Mouse (Mus musculus): ENCODE measurements at regions not wholly inside any gene's neighbourhood (a gene's known extent, or its start where the extent isn't known, plus 50 kb on each side); places are given as distances from the start of the nearest gene placed in this dataset.

DNA sequence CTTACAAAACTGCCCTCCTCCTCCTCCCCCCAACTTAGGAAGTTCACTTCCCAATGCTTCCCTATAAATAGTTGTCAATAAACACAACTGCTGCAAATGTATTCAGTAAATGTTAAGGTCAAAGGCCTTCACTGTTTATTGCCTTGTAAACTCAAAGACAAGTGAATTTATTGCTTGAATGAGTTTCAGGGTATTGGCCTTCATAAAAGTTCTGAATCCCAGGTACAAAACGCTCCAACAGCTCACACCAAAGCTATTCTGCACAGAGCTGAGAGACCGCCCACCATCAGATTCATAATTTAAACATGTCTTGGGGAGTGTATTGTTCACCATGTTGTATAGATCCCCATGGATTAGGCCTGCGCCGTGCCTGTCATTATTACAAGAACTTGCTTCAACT is 53.9 kb upstream of the Cdkn3 start:
- no peak for DNase-seq
- Histone ChIP-seq H3K36me3 (ENCODE audit: insufficient read depth) (no peaks in the 10 kb centered on the region), H3K4me2 (ENCODE audit: low read depth) (no peak overlapping the region), H3K27ac (ENCODE audit: low read depth, low read length) (no peak overlapping the region), H3K9ac (no peak overlapping the region), H3K4me1 (ENCODE audit: insufficient read depth) (no peaks in the 10 kb centered on the region), H3K4me3 (ENCODE audit: low read depth, low read length) (no peak overlapping the region), H3K27me3 (ENCODE audit: insufficient read depth, low read length) (no peaks in the 10 kb centered on the region), H3K9me3 (ENCODE audit: low read length) (no peaks in the 10 kb centered on the region)
- no peak for ATAC-seq
- TF ChIP-seq CTCF (IDR thresholded peaks at IDR 0.05; ENCODE audit: low read depth): no peak
- 41% methylated on average over 4 of the region's 4 CpGs for WGBS

DNA sequence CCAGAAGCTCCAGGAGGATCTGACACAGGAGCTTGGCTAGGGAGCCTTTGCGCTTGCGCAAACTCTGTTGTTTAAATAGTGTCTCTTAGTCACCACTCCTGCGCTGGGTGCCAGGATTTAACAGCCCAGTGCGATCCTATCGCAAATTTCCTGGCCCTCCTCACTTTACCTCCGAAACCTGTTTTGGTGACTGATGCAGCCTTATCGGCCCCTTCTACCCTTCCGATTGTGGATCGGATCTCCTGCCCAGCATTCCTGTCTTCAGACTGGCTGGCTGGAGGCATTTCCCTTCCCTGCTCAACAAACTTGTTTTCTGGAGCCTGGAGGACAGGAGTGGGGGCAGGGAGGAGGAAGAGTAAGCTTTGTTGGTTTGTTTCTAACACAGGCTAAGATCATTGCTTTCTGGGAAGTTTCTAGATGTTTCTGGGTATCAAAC is 56.0 kb upstream of the Cdkn3 start:
- no peaks in the 10 kb centered on the region for H3K9me3 ChIP-seq (ENCODE audit: low read length)
- H3K4me2 ChIP-seq (ENCODE audit: low read depth): no peak overlapping the region
- H3K27me3 ChIP-seq (ENCODE audit: insufficient read depth, low read length): no peaks in the 10 kb centered on the region
- H3K9ac ChIP-seq: no peak overlapping the region
- H3K4me3 ChIP-seq (ENCODE audit: low read depth, low read length): no peak overlapping the region
- 86% methylated on average over 9 of the region's 9 CpGs for WGBS
- no peaks in the 10 kb centered on the region for H3K4me1 ChIP-seq (ENCODE audit: insufficient read depth)
- no peak for DNase-seq
- H3K36me3 ChIP-seq (ENCODE audit: insufficient read depth): no peaks in the 10 kb centered on the region
- ATAC-seq: no peak
- no peak for TF ChIP-seq CTCF (IDR thresholded peaks at IDR 0.05; ENCODE audit: low read depth)
- H3K27ac ChIP-seq (ENCODE audit: low read depth, low read length): no peak overlapping the region

GRCm38 (mm10) chr14:46702669-46703435 is 57.5 kb upstream of the Cdkn3 start:
- TF ChIP-seq CTCF (IDR thresholded peaks at IDR 0.05; ENCODE audit: low read depth): peak; percentile 72
- H3K4me1 ChIP-seq (ENCODE audit: insufficient read depth): no peaks in the 10 kb centered on the region
- no peak overlapping the region for H3K4me2 ChIP-seq (ENCODE audit: low read depth)
- no peak overlapping the region for H3K27ac ChIP-seq (ENCODE audit: low read depth, low read length)
- WGBS: 35% methylated on average over 17 of the region's 17 CpGs
- no peaks in the 10 kb centered on the region for H3K9me3 ChIP-seq (ENCODE audit: low read length)
- no peak overlapping the region for H3K4me3 ChIP-seq (ENCODE audit: low read depth, low read length)
- no peak overlapping the region for H3K9ac ChIP-seq
- DNase-seq (peak; percentile 47), ATAC-seq (peak; percentile 48; the same call in 1 of the 2 replicates)
- no peaks in the 10 kb centered on the region for H3K27me3 ChIP-seq (ENCODE audit: insufficient read depth, low read length)
- H3K36me3 ChIP-seq (ENCODE audit: insufficient read depth): no peaks in the 10 kb centered on the region

DNA sequence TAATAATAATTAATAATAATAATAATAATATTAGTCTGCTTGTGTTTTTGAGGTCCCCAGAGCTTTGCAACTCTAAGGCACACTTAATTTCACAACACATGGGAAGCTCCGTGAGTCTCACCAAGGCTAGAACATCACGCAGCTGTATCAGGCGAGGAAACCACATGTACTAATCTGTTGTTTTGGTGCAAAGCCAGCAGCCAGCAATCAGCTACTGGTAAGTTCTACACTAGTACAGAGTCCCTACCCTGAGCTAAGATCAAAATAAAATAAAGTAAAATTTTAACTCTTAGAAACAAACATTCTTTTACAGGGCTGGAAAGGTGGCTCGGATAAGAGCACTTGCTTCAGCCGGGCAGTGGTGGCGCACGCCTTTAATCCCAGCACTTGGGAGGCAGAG is 67.8 kb upstream of the Cdkn3 start:
- H3K36me3 ChIP-seq (ENCODE audit: insufficient read depth): no peaks in the 10 kb centered on the region
- WGBS: 94% methylated on average over 7 of the region's 7 CpGs
- ATAC-seq (no peak), DNase-seq (no peak)
- no peak for TF ChIP-seq CTCF (IDR thresholded peaks at IDR 0.05; ENCODE audit: low read depth)
- no peak overlapping the region for H3K4me3 ChIP-seq (ENCODE audit: low read depth, low read length)
- no peak overlapping the region for H3K4me2 ChIP-seq (ENCODE audit: low read depth)
- H3K4me1 ChIP-seq (ENCODE audit: insufficient read depth): no peaks in the 10 kb centered on the region
- no peaks in the 10 kb centered on the region for H3K27me3 ChIP-seq (ENCODE audit: insufficient read depth, low read length)
- no peaks in the 10 kb centered on the region for H3K9me3 ChIP-seq (ENCODE audit: low read length)
- H3K27ac ChIP-seq (ENCODE audit: low read depth, low read length): no peak overlapping the region
- H3K9ac ChIP-seq: no peak overlapping the region

- Histone ChIP-seq H3K9me3 (ENCODE audit: low read length) (no peaks in the 10 kb centered on the region), H3K4me1 (ENCODE audit: insufficient read depth) (no peaks in the 10 kb centered on the region), H3K27me3 (ENCODE audit: insufficient read depth, low read length) (no peaks in the 10 kb centered on the region), H3K4me3 (ENCODE audit: low read depth, low read length) (no peak overlapping the region), H3K9ac (no peak overlapping the region), H3K27ac (ENCODE audit: low read depth, low read length) (no peak overlapping the region), H3K4me2 (ENCODE audit: low read depth) (no peak overlapping the region), H3K36me3 (ENCODE audit: insufficient read depth) (no peaks in the 10 kb centered on the region)
- WGBS: 89% methylated on average over 2 of the region's 2 CpGs
- ATAC-seq: no peak
- no peak for DNase-seq
- no peak for TF ChIP-seq CTCF (IDR thresholded peaks at IDR 0.05; ENCODE audit: low read depth)
Observed at GRCm38 (mm10) chr14:46692067-46692466, 68.3 kb upstream of the Cdkn3 start.

GRCm38 (mm10) chr14:46682728-46683127 is 77.6 kb upstream of the Cdkn3 start:
- H3K4me3 ChIP-seq (ENCODE audit: low read depth, low read length): no peak overlapping the region
- no peaks in the 10 kb centered on the region for H3K27me3 ChIP-seq (ENCODE audit: insufficient read depth, low read length)
- DNase-seq: no peak
- no peak for ATAC-seq
- no peak overlapping the region for H3K4me2 ChIP-seq (ENCODE audit: low read depth)
- no peaks in the 10 kb centered on the region for H3K4me1 ChIP-seq (ENCODE audit: insufficient read depth)
- no peak overlapping the region for H3K9ac ChIP-seq
- H3K27ac ChIP-seq (ENCODE audit: low read depth, low read length): no peak overlapping the region
- no peaks in the 10 kb centered on the region for H3K9me3 ChIP-seq (ENCODE audit: low read length)
- no peak for TF ChIP-seq CTCF (IDR thresholded peaks at IDR 0.05; ENCODE audit: low read depth)
- WGBS: 80% methylated on average over 6 of the region's 6 CpGs
- H3K36me3 ChIP-seq (ENCODE audit: insufficient read depth): no peaks in the 10 kb centered on the region

DNA sequence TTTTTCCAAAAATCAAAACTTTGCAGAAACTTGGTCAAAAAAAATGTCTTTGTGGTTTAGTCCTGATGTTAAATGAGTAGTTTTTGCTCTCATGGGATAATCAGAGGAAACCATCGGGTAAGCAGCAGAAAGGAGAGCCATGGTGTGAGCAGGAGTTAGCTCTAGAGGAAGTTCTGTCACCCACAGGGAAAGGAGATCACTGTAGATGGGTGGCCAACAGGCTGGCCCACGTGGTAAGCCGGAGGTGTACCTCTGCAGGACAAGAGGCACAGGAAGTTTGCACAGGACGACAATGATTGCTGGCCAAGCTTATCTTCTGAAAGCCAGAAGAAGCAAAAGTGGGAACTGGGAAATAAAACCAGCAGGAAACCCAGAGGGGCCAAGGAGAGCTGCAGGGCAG is 81.4 kb upstream of the Cdkn3 start:
- no peak for TF ChIP-seq CTCF (IDR thresholded peaks at IDR 0.05; ENCODE audit: low read depth)
- DNase-seq: no peak
- no peak overlapping the region for H3K27ac ChIP-seq (ENCODE audit: low read depth, low read length)
- H3K27me3 ChIP-seq (ENCODE audit: insufficient read depth, low read length): no peaks in the 10 kb centered on the region
- no peak overlapping the region for H3K4me2 ChIP-seq (ENCODE audit: low read depth)
- no peaks in the 10 kb centered on the region for H3K4me1 ChIP-seq (ENCODE audit: insufficient read depth)
- no peak for ATAC-seq
- H3K4me3 ChIP-seq (ENCODE audit: low read depth, low read length): no peak overlapping the region
- H3K9me3 ChIP-seq (ENCODE audit: low read length): no peaks in the 10 kb centered on the region
- WGBS: 86% methylated on average over 4 of the region's 4 CpGs
- no peak overlapping the region for H3K9ac ChIP-seq
- no peaks in the 10 kb centered on the region for H3K36me3 ChIP-seq (ENCODE audit: insufficient read depth)
